Mouse (Mus musculus) Patski (cell line): ENCODE data around the gene Olfm1. TPM values are rescaled to one million over a fixed set of nuclear protein-coding genes. Genes with fewer than 3 reads are reported as not detected.

Experiments used
- ATAC-seq: fragments of 100-300 bp; one replicate; pipeline ENCODE4 v1.8.0; 2021
- CTCF ChIA-PET: fragments of 350-600 bp; sonication (Branson Sonifier 250); formaldehyde crosslinking; loops from one replicate; lab custom pipeline; 2022; ENCODE audit warnings: inconsistent platforms; lab: Charles Lee
- POLR2A ChIA-PET: fragments of 350-600 bp; sonication (Branson Sonifier 250); formaldehyde crosslinking; loops from one replicate; lab custom pipeline; 2022; ENCODE audit warnings: antibody characterized with exemption, inconsistent platforms; lab: Charles Lee
- DNase-seq: peaks from one replicate; pipeline ENCODE4 v3.0.0-alpha.2; 2011; ENCODE audit warnings: low read depth, low spot score
- H3K27me3 ChIP-seq: fragments of 371-371 bp; one replicate; pipeline ENCODE4 v1.5.1; 2021
- CTCF ChIP-seq: fragments of 100-300 bp; IDR thresholded peaks from one replicate; pipeline ENCODE4 v1.5.1; 2021
- in situ Hi-C: fragments of 300-500 bp; cut with MboI; formaldehyde crosslinking; loops from 3 replicates; pipeline ENCODE4 v1.11.1; 2018; ENCODE audit warnings: low pct_unique_long_range_greater_than_20kb, mixed read lengths
- polyA plus RNA-seq: library from polyadenylated mRNA; unstranded; gene quantifications from one replicate; pipeline ENCODE4 v1.2.3, GENCODE M21; 2021

Gene Olfm1
- polyA plus RNA-seq, 1 experiment from 2014 or later, result 141 TPM

GRCm38 (mm10) chr2:28247098-28247497 is 54.3 kb downstream of the Olfm1 start:
- no peaks in the 10 kb centered on the region for H3K27me3 ChIP-seq
- TF ChIP-seq CTCF, result no peak
- in situ Hi-C loops, result no loop called here
- ChIA-PET CTCF (no interaction called here), POLR2A (no interaction called here)
- ATAC-seq (no peak), DNase-seq (no peak)

- ATAC-seq (no peak), DNase-seq (no peak)
- in situ Hi-C loops, result no loop called here
- no peak for TF ChIP-seq CTCF
- ChIA-PET CTCF (no interaction called here), POLR2A (no interaction called here)
- no peaks in the 10 kb centered on the region for H3K27me3 ChIP-seq
Observed at GRCm38 (mm10) chr2:28252554-28252953, 59.8 kb downstream of the Olfm1 start.

- no peak for TF ChIP-seq CTCF
- in situ Hi-C loops, result no loop called here
- DNase-seq (no peak), ATAC-seq (no peak)
- ChIA-PET CTCF (interaction anchor here (2.3 kb wide), 1 partner anchor 22 kb away, joined by 6 read pairs; no protein-coding TSS in a partner anchor), POLR2A (no interaction called here)
- no peaks in the 10 kb centered on the region for H3K27me3 ChIP-seq
Observed at GRCm38 (mm10) chr2:28256029-28256428, 63.2 kb downstream of the Olfm1 start.

GRCm38 (mm10) chr2:28261438-28261837 is 68.6 kb downstream of the Olfm1 start:
- ATAC-seq (no peak), DNase-seq (no peak)
- H3K27me3 ChIP-seq, result no peaks in the 10 kb centered on the region
- in situ Hi-C loops, result no loop called here
- no peak for TF ChIP-seq CTCF
- ChIA-PET CTCF (interaction anchor here (1.1 kb wide), 1 partner anchor 32 kb away, joined by 3 read pairs; no protein-coding TSS in a partner anchor), POLR2A (no interaction called here)

- POLR2A ChIA-PET, result no interaction called here
- no peak for ATAC-seq
- DNase-seq, result no peak
- no peaks in the 10 kb centered on the region for H3K27me3 ChIP-seq
- no peak for TF ChIP-seq CTCF
- CTCF ChIA-PET, result no interaction called here
- in situ Hi-C loops, result no loop called here
Observed at GRCm38 (mm10) chr2:28267776-28268275, 75.0 kb downstream of the Olfm1 start.

- no peaks in the 10 kb centered on the region for H3K27me3 ChIP-seq
- no peak for ATAC-seq
- ChIA-PET POLR2A (no interaction called here), CTCF (no interaction called here)
- in situ Hi-C loops, result no loop called here
- no peak for TF ChIP-seq CTCF
- no peak for DNase-seq
Observed at GRCm38 (mm10) chr2:28270561-28270960, 77.8 kb downstream of the Olfm1 start.

- no peaks in the 10 kb centered on the region for H3K27me3 ChIP-seq
- ChIA-PET CTCF (interaction anchor here (1.9 kb wide), 1 partner anchor 10 kb away, joined by 4 read pairs; no protein-coding TSS in a partner anchor), POLR2A (interaction anchor here (0.7 kb wide), 1 partner anchor 13 kb away, joined by 3 read pairs; no protein-coding TSS in a partner anchor)
- DNase-seq (no peak), ATAC-seq (no peak)
- no peak for TF ChIP-seq CTCF
- in situ Hi-C loops, result no loop called here
Observed at GRCm38 (mm10) chr2:28272218-28272965, 79.6 kb downstream of the Olfm1 start.

- DNase-seq, result no peak
- ChIA-PET POLR2A (no interaction called here), CTCF (no interaction called here)
- no peak for TF ChIP-seq CTCF
- H3K27me3 ChIP-seq, result no peaks in the 10 kb centered on the region
- ATAC-seq, result no peak
- in situ Hi-C loops, result no loop called here
Observed at GRCm38 (mm10) chr2:28274006-28274405, 81.2 kb downstream of the Olfm1 start.

GRCm38 (mm10) chr2:28275345-28275744 is 82.6 kb downstream of the Olfm1 start:
- ATAC-seq (no peak), DNase-seq (no peak)
- POLR2A ChIA-PET, result no interaction called here
- no peak for TF ChIP-seq CTCF
- CTCF ChIA-PET, result no interaction called here
- in situ Hi-C loops, result no loop called here
- H3K27me3 ChIP-seq, result no peaks in the 10 kb centered on the region

- DNase-seq (no peak), ATAC-seq (no peak)
- no peaks in the 10 kb centered on the region for H3K27me3 ChIP-seq
- POLR2A ChIA-PET, result no interaction called here
- TF ChIP-seq CTCF, result no peak
- CTCF ChIA-PET, result interaction anchor here (1.2 to 2.5 kb wide), 3 partner anchors 15 to 27 kb away, joined by 3 to 6 read pairs (median 5); no protein-coding TSS in a partner anchor
- in situ Hi-C loops, result no loop called here
Observed at GRCm38 (mm10) chr2:28278150-28278549, 85.4 kb downstream of the Olfm1 start.

GRCm38 (mm10) chr2:28278853-28279252 is 86.1 kb downstream of the Olfm1 start:
- ATAC-seq, result no peak
- TF ChIP-seq CTCF, result no peak
- no peak for DNase-seq
- no peaks in the 10 kb centered on the region for H3K27me3 ChIP-seq
- in situ Hi-C loops, result no loop called here
- ChIA-PET CTCF (interaction anchor here (0.8 to 2.5 kb wide), 2 partner anchors 22 to 72 kb away, joined by 3 to 6 read pairs; no protein-coding TSS in a partner anchor), POLR2A (no interaction called here)

Other genes starting within 250 kb of the Olfm1 start
- not detected for gene Fcnb, start 108.1 kb upstream of the Olfm1 start, polyA plus RNA-seq